8 mouse cellular contexts compared by ENCODE assay signal in genomic region chr3:143599120-143599519, GRCm38 (mm10).
DNase-seq lines count a peak whose midpoint lies in the region; ATAC-seq and TF ChIP-seq lines count a peak whose summit lies in the region.

No protein-coding gene starts in this region.

- WGBS in liver, adult 2 months, result 23% methylated on average over 2 of the region's 2 CpGs
- 32% methylated on average over 2 of the region's 2 CpGs for WGBS in liver, embryonic 11.5 days

- no peak overlapping the region for H3K9ac ChIP-seq in liver, adult 2 months (ENCODE audit: low read depth, low read length)
- H3K9ac ChIP-seq in liver, embryonic 11.5 days (ENCODE audit: low read depth, low read length), result no peak overlapping the region

- H3K4me1 ChIP-seq in liver, adult 2 months (ENCODE audit: control insufficient read depth, insufficient read depth, low read length), result no peaks in the 10 kb centered on the region
- H3K4me1 ChIP-seq in liver, embryonic 11.5 days (replicated peaks; ENCODE audit: control insufficient read depth, insufficient read depth, low read length), result no peaks in the 10 kb centered on the region

- H3K79me2 ChIP-seq in liver, adult 2 months (ENCODE audit: control insufficient read depth, insufficient read depth, low read length), result no peaks in the 10 kb centered on the region

- intact Hi-C loops in heart, postnatal 14 days (cut with DNase I), result loop anchor here (1.0 to 10.0 kb wide), 3 partner anchors 516 to 796 kb away; no protein-coding TSS in a partner anchor

- TF ChIP-seq CTCF in liver, adult 2 months (IDR thresholded peaks at IDR 0.05; ENCODE audit: low read depth, low read length), result peak; percentile 46; the same call in 1 of the 2 replicates

- ATAC-seq in liver, embryonic 11.5 days (replicated peaks; ENCODE audit: low FRiP score), result no peak

- no peaks in the 10 kb centered on the region for H3K9me3 ChIP-seq in liver, embryonic 11.5 days (ENCODE audit: control insufficient read depth, low read length)

- no peak for TF ChIP-seq POLR2A in liver, adult 2 months (IDR thresholded peaks at IDR 0.05; ENCODE audit: extremely low read depth, insufficient read depth, low read length)

- no peaks in the 10 kb centered on the region for H3K36me3 ChIP-seq in liver, adult 2 months (ENCODE audit: control insufficient read depth, insufficient read depth, low read length)
- H3K36me3 ChIP-seq in liver, embryonic 11.5 days (ENCODE audit: control insufficient read depth, insufficient read depth, low read length), result no peaks in the 10 kb centered on the region

- no peaks in the 10 kb centered on the region for H3K27me3 ChIP-seq in liver, adult 2 months (ENCODE audit: control insufficient read depth, insufficient read depth, low read length)
- no peaks in the 10 kb centered on the region for H3K27me3 ChIP-seq in liver, embryonic 11.5 days (replicated peaks; ENCODE audit: control insufficient read depth, insufficient read depth, low read length)

- no peak overlapping the region for H3K4me3 ChIP-seq in liver, adult 2 months (ENCODE audit: insufficient read depth, low read depth, low read length)
- no peak overlapping the region for H3K4me3 ChIP-seq in liver, embryonic 11.5 days (ENCODE audit: low read depth, low read length)

- H3K4me2 ChIP-seq in liver, embryonic 11.5 days, result no peak overlapping the region

- peak; percentile 3 for DNase-seq in liver, adult 2 months (ENCODE audit: extremely low read depth, low read depth, low spot score)
- DNase-seq in liver, embryonic 11.5 days (ENCODE audit: low spot score), result no peak
- peak; percentile 29 for DNase-seq in adrenal gland, adult 8-10 months
- peak; percentile 48 to 53 for DNase-seq in heart, postnatal 14 days
- peak; percentile 67 for DNase-seq in lung, postnatal 14 days
- DNase-seq in thymus, postnatal 0 days (ENCODE audit: low spot score), result peak; percentile 57
- no peak for DNase-seq in right cerebral cortex, postnatal 10 days (ENCODE audit: low spot score in 2 of 2)
- DNase-seq in layer of hippocampus, adult 18-20 months (ENCODE audit: low spot score in 2 of 2), result no peak

- no peak overlapping the region for H3K27ac ChIP-seq in liver, adult 2 months (replicated peaks; ENCODE audit: insufficient read depth, low read depth, low read length)
- H3K27ac ChIP-seq in liver, embryonic 11.5 days (ENCODE audit: low read depth, low read length), result no peak overlapping the region

Comparison
In these comparisons a context has a peak if more than half of its experiments do, and no peak if none do; other contexts are left out.
1. DNase-seq: peak in liver, adult 2 months (single experiment), adrenal gland, adult 8-10 months (single experiment), heart, postnatal 14 days (2 of 2), lung, postnatal 14 days (single experiment) and thymus, postnatal 0 days (single experiment); none in liver, embryonic 11.5 days (single experiment), right cerebral cortex, postnatal 10 days (0 of 2) and layer of hippocampus, adult 18-20 months (0 of 2).